Mouse (Mus musculus) left cerebral cortex, postnatal 4 days (tissue): ENCODE data around the gene Gm29776. TPM values are rescaled to one million over a fixed set of nuclear protein-coding genes. Genes with fewer than 3 reads are reported as not detected.

Experiments
- DNase-seq: peaks from one replicate; pipeline ENCODE4 v3.0.0-alpha.2; 2022
- intact Hi-C: fragments of 180-260 bp; cut with DNase I; formaldehyde crosslinking; loops from one replicate; pipeline ENCODE4 v1.15.1; 2025
- total RNA-seq, 2 experiments: library from RNA; stranded (reverse); gene quantifications; 2 replicates each; pipeline ENCODE4 v1.2.3; 2021

Gm29776 gene
- not detected for total RNA-seq

DNA sequence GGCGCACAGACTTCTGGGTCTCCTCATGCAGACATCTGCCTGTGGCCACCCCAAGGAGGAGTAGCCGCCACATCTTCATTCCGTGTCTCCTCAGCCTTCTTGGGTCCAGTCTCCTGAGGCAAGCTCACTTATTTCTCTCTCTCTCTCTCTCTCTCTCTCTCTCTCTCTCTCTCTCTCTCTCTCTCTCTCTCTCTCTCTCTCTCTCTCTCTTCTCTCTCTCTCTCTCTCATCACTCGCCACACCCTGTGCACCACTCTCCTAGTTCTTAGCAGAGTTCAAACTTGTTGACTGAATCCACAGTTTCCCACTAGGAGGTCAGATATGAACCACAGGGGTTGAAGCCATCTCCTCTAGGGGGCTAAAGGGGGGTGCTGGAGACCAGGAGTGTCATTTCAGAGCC lies at the start of gene Gm29776:
Gene Gm29776 (minus strand): TSS at position 101 of the 400 bp plus-strand sequence.
- DNase-seq, result no peak
- intact Hi-C loops, result no loop called here

GRCm38 (mm10) chr14:54746038-54746437 lies 47.4 kb upstream of the Gm29776 start:
- no peak for DNase-seq
- intact Hi-C loops, result no loop called here

GRCm38 (mm10) chr14:54744473-54744872 lies 45.8 kb upstream of the Gm29776 start:
- no peak for DNase-seq
- intact Hi-C loops, result no loop called here

DNA sequence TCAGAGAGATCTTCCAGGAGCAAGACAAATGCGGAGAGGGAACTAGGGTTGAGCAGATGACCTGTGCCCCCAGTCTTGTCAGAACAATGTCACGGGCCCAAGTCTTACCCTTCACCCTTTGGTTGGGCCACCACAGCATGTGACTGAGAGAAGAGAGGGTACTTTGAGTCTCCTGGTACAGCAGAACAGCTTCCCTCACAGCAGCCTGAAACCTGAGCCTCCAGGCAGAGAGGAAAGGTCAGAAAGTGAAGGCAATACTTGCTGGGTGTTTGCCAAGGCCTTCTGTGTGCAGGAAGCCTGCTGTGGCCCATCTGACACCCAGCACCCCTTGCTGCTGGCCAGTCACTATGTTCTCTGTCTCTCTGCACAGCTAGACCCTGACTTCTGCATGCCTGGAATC lies 43.7 kb upstream of the Gm29776 start:
- intact Hi-C loops, result no loop called here
- DNase-seq, result no peak

DNA sequence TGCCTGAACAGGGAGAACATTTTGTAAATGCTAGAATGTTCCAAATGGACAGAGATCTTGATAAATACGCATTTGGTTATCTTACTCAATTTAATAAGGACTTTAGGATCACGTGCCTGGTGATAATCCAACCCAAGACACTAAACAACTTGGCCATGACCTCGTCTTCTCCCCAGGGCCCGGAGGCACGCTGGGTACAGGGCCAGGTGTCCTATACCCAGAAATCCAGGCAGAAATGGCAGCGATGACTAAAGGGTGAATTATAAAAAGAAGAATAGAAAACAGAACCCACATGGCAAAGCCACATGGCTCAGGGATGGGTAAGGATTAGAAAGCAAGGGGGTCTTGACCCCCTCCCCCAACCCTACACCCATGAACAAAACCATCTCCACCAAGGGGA lies 43.1 kb upstream of the Gm29776 start:
- intact Hi-C loops, result no loop called here
- no peak for DNase-seq

GRCm38 (mm10) chr14:54737634-54738033 lies 39.0 kb upstream of the Gm29776 start:
- DNase-seq, result no peak

GRCm38 (mm10) chr14:54736555-54737552 lies 38.2 kb upstream of the Gm29776 start:
- intact Hi-C loops, result no loop called here

More at GRCm38 (mm10) chr14:54737634-54738033, 39.0 kb upstream of the Gm29776 start:
- intact Hi-C loops, result no loop called here

DNA sequence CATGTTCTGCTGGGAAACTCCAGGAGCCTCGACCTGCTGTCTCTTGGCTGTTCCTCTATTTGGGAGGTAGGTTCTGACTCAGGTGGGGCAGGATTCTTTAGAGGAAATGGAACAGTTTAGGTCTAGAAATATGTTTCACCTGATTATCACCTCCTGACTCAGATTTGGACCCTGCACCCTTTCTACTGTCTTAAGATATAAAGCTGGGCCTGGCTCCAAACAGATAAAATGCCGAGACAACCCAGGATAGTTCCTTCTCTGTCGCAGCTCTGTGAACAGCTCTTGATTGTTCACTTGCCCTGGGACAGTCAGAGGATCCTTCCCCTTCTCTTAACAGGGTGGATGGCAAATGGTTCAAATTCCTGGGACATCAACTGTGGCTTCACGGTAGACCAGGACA lies 36.6 kb upstream of the Gm29776 start:
- intact Hi-C loops, result no loop called here

More at GRCm38 (mm10) chr14:54736555-54737552, 38.2 kb upstream of the Gm29776 start:
- no peak for DNase-seq

DNA sequence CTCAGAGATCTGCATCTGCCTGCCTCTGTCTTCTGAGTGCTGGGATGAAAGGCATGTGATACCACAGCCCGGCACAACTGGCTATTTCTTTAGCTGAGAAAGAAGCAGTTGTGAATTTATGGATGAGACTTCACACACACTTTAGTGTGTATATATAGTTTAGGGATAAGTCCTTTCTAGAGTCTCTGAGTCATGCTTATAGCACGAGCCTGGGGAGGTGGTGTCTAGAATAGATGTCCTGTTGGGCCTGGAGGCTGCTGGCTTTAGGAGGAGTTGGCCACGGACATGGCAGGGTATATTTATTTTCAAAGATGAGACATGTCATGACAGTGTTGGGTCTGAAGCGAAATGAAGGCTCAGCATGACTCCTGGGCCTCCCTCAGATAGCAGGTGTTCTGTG lies 35.4 kb upstream of the Gm29776 start:
- intact Hi-C loops, result no loop called here
- no peak for DNase-seq

More for the DNA sequence above, 36.6 kb upstream of the Gm29776 start:
- no peak for DNase-seq

- intact Hi-C loops, result no loop called here
- DNase-seq, result no peak
These were observed 33.6 kb upstream of the Gm29776 start for GRCm38 (mm10) chr14:54732206-54732605.

DNA sequence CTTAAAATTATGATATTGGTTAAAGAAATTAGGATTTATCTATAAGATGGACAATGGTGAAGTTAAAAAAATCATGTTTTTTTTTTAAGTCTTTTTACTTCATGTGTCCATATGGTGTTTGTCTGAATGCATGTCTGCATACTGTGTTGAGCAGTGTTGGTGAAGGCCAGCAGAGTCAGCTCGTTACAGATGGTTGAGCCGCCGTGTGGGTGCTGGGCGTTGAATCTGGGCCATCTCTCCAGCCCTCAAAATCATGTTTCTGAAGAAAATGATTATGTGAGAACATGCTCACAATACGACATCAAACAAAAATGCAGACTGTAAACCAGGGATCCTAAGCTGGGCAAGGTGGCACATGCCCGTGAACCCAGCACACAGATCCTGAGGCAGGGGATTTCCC lies 31.7 kb upstream of the Gm29776 start:
- intact Hi-C loops, result no loop called here
- DNase-seq, result no peak

DNA sequence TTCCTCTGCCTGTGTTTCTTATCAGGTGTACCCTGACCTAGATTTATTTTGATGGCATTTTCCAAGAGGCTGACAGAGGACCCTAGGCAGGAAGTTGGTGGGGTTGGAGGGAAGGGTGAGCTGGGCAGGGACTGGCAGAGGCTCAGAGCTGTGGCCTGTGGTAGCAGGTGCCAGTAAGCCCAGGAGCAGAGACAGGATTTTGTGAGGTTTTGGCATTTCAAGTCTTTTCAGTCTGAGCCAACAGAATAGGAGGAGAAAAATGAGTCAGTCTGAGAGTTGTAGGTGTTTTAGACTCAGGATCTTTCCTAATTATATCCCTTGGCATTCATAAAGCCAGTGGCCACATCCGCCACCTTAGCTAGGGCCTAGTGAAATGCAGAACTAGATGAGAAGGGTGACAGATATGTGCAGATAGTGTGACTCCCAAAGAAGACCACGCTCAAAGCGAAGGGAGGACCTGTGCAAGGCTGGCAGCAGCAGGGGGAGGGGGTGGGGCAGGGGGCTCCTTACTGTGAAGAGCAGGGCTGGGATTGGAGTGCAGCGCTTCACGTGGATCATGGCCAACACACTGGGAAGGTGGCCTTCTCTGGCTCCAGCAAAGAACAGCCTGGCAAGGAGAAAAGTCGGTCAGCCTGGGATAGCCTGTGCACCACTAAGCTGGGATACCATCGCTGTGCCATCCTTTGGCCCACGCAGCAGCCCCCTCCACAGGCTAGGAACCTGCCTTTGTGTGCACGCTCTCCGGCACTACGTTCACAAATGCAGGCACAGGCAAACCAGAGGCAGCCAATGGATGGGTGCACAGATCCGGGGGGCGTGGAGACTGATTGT lies 30.4 kb upstream of the Gm29776 start:
- intact Hi-C loops, result no loop called here
- DNase-seq, result no peak

GRCm38 (mm10) chr14:54727565-54727964 lies 28.9 kb upstream of the Gm29776 start:
- intact Hi-C loops, result no loop called here
- DNase-seq, result no peak

- intact Hi-C loops, result no loop called here
- DNase-seq, result no peak
These were observed 25.4 kb upstream of the Gm29776 start for GRCm38 (mm10) chr14:54724049-54724448.

DNA sequence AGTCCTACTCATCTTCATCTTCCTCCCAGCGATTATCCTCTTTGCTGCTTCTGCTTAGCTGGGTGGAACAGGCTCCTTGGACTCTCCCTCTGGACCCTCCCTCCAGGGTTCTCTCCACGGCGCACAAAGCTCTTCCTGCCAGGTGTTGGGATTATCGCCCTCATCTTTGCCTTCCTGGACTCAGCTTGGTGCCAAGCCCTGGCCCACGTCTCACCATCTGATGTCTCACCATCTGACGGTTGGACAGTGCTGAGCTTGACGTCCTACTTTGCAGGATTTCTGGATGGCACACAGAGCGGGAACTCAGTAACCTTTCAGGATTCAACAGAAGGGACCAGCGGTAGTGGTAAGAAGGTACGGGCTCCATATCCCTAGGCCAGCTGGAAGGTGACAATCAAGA lies 23.1 kb upstream of the Gm29776 start:
- no peak for DNase-seq
- intact Hi-C loops, result no loop called here

DNA sequence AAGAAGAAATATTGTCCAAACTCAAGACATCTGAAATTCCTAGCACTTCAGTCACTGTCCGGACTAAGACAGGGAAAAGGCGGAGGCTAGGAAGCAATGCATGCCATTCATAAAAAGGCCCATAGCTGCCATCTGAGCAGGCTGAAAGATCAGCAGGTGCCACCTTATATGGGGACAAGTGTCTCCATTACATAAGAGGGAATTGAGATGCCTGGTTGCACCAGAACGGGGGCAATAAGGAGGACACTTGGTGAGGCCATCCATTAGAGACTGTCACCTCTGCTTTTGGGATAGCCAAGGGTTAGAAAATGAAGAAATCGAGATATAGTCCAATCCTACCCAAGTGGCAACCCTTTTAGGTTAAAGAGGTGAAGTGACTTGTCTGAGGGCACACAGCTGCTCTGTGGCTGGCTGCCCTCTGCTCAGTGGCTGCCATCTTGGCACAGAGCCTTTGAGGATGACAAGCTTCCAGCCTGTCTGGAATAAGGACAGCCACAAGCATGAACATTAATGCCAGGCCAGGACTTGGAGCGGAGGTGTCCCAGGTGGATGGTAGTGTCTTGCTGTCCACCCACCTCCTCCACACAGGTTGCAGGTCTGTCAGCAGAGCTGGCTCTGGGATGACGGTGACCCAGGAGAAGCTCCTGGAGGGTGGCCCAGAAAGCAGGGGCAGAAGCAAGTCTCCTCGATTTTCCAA lies 22.2 kb upstream of the Gm29776 start:
- peak; percentile 72 for DNase-seq
- intact Hi-C loops, result no loop called here

DNA sequence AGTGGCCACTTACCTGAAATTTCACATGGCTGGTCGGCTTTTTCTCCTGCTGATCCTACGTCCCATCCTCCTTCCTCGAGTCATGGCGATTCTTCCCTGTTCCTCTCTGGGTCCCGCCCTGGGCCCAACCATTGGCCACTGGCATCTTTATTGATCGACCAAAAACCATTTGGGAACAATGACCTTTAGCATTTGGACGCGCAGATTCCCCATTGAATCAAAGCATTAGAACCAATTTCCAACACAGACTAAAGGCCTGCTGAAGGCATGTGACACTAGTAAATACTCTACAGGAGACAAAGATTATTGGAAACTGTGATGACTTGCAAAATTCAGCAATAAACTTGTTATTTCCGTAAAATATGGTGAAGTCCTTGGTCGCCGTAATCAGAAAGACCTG lies 21.4 kb upstream of the Gm29776 start:
- DNase-seq, result no peak
- intact Hi-C loops, result no loop called here

DNA sequence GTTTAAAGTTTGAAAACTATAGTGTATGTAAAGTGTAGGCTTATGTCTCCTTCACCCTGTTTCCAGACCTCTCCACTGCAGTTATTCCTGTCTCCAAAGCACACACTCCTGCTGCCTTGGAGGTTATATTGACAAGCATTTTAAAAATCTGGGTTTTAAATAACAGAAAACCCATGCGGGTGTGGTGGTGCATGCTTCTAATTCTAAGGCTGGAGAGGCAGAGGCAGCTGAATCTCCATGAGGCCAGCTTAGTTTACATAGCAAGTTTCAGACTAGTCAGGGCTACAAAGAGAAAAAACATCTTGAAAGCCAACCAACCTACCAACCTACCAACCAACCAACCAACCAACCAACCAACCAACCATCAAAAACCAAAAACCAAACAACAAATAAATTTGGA lies 16.8 kb upstream of the Gm29776 start:
- no peak for DNase-seq
- intact Hi-C loops, result loop anchor here (2.0 kb wide), 2 partner anchors 65 to 103 kb away; partner anchors contain the start of gene Slc7a8

- intact Hi-C loops, result loop anchor here (2.0 kb wide), 2 partner anchors 66 to 104 kb away; partner anchors contain the start of gene Slc7a8
- DNase-seq, result no peak
These were observed 16.0 kb upstream of the Gm29776 start for GRCm38 (mm10) chr14:54714617-54715081.

- DNase-seq, result peak; percentile 63
- intact Hi-C loops, result loop anchor here (2.0 kb wide), 2 partner anchors 67 to 105 kb away; partner anchors contain the start of gene Slc7a8
These were observed 15.5 kb upstream of the Gm29776 start for GRCm38 (mm10) chr14:54714121-54714520.
